Mouse (Mus musculus) thymus, postnatal 36 days (tissue): ENCODE measurements at regions not wholly inside any gene's neighbourhood (a gene's known extent, or its start where the extent isn't known, plus 50 kb on each side); places are given as distances from the start of the nearest gene placed in this dataset.

Experiments
- DNase-seq, 2 experiments: peaks; one replicate each; pipeline ENCODE4 v3.0.0; 2022; ENCODE audit warnings: mixed read lengths in 2 of 2

DNA sequence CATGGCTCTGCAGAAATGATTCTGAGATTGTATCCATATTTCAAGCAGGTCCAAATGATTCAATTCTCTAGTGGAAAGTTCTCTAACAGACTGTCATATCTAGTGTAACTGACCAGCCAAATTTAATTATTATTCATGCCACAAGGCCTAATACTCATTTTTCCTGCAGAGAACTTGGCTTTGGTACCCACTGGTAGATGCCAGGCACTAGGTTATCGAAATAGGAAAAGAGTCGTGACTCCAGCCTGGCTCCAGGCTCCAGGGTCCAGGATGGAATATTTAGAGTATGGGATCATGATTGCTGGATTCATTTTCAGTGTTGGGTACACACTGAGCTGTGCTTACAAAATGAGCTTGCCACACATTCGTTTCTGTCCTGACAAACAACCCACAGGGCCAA is 452.4 kb upstream of the Got2 start:
- no peak for DNase-seq

DNA sequence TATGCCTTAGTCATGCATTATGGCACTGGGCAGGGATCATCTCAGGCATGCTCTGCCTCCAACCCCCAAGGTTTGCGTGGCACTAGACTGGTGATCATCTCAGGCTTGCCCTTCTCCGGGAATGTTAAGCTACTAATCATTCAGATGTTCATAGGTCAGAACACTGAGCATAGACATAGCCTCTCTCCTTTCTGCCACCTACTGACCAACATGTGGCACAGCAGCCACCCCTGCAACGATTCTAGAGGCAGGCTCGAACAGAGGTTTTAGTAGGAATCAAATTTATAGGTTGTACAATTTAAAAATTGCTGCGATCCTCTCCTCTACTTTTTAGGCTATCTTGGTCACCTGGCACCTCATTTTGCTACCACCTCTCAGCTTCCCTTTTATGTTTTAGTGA is 430.0 kb upstream of the Got2 start:
- DNase-seq, result no peak

DNA sequence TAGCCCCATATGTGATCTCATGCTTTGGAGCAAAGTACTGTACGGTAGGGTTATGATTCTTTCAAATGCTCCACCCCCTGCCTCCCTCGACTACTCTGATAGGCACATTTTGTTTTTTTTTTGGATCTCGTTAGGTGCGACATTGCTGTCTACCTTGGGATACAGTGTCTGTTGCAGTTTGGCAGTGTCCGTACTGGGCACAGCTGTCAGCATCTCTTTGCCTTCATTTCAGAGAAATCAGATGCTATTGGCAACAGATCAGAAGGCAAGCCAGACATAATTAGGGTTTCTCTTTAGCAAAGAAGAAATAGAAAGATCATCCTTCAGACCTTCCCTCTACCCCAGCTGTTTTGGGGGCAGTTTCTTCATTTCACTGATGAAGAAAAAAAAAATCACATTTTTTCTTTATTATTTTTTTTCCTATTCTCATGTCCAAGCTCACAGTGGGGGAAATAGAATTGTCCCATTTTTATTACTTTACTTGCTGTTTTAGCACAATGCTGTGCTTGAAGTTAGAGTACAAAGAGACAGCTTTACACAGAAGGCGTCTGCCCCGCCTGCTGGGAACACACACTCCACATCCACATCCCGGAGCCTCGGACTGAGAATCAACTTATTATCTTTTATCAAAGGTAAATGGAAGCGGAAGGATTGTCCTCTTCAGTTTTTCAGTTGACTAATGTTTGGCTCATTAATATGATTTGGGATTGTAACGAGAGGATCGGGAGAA is 420.8 kb upstream of the Got2 start:
- no peak for DNase-seq

DNA sequence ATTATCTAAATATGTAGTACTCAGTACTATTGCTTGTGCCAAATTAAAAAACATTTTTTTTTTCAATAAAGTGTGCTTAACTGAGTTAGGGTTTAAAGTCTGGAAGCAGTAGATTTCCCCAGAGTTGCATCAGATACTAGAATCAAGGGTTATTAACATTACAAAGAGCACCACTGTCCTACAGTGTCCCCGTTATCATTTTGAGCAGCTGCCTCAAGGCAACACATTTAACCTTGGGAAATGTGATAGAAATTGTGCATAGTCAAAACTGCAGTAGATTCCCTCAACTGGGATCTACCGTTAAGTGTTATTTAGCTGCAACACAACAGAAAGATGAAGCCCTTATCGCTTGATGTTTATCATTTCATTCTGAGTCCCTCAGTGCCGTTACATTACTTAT is 408.3 kb upstream of the Got2 start:
- DNase-seq, result no peak

DNA sequence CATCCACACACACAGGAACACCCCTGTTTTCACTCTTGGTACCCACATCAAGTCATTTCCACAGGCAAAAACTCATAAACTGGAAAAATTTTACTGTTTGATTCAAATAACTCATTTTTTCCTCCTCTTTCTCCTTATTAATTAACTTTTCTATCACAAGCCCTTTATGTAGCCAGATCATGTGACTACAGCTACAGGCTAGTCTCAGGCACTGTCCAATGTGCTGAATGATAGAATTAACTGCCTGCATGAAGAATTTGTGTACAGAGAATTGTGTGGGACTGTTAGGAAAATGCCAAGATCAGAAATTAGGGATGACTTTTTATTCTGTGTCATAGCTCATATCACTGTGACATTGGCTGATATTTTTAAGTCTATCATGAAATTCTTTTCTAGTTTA is 402.4 kb upstream of the Got2 start:
- DNase-seq, result no peak

DNA sequence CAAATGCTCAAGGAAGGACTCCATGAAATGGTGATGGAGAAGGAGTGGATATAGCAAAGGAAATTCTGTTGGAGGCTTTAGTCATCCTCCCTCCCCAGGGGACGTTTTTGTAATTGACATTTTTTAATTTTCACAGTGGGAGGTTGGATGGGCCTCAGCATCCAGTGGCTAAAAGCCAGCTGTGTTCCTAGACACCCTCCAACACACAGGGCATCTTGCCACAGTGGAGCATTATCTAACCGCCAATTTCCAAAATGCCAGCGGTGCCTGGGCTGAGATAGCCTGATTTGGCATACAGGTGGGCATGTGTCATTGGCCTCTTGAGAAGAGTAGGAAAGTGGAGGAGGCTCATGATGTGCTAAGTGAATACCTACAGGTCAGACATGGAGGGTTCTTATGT is 401.2 kb upstream of the Got2 start:
- no peak for DNase-seq

DNA sequence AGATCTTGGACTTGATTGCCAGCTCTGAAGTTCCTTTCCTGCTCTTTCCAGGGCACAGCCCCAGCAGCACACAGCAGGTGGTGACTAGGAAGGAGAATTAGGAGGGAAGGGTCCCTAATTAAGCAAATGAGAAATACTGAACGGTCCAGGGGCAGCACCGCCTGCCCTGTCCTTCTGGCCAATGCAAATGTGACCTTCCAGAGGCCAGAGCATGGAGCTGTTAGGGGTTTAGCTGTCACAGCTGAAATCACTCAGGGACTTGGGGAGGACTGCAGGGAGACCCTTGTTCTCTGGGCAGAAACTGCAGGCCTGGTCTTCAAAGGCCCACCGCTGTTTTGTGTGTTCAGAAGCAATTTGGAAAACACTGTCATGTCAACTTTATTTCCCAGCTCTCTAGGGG is 400.2 kb upstream of the Got2 start:
- no peak for DNase-seq

DNA sequence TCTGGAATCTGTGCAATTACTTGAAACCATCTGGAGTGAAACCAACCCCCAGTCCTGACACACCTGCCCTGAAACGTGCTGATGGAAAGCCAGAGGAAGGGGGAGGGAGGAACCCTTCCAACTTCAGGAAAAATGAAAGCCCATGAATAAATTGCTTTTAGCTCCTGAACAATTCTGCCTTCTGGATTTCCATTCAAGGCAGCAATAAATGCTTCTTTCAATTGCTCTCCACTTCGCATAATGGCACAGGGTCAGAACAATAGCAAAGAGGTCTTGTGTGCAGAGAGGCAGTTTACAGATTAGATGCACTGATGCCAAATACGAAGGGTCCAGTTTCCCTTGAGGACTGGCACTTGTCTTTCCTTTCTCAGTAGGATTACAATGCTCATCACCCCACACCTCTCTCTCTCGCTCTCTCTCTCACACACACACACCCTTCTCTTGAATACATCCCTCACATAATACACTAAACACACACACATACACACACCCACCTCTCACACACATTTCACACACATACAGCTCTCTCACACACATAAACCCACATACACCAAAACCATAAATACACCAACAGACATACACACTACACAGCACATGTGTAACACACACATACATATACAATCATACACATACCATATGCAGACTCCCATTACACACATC is 389.3 kb upstream of the Got2 start:
- no peak for DNase-seq

DNA sequence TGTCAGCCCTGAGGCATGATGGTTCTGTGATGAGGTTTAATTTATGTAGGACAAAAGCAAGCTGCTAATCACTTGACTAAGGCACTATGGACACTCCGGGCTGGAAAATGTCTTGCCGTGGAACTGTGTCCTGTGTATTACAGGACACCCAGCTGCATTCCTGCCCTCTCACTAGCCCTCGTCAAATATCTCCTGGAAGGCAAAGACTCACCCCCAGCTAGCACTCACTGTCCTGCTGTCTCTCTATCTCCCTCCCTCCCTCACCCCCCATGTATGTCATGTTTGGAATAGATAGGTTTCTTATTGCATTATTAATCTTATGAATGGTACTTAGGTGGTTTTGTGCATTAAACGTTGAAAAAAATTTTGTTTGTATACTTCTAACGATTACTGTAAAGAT is 388.7 kb upstream of the Got2 start:
- no peak for DNase-seq

DNA sequence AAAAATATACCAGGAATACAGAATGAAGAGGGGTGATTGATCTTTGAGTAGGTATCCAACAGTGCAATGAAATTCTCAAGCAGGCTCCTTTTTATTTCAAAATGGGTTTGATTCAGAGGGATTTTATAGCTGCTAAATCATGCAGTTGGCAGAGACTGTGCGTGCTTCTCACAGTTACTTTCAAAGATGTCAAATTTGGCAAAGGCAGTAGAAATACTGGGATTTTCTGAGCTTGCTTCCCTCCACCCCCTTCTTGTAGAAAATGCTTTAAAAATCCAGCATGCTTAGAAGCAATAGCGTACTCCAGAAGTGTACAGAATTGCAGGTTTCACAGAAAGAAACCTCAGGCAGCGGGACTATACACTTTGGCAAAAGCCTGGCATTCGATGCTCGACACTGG is 367.9 kb upstream of the Got2 start:
- DNase-seq, result no peak

DNA sequence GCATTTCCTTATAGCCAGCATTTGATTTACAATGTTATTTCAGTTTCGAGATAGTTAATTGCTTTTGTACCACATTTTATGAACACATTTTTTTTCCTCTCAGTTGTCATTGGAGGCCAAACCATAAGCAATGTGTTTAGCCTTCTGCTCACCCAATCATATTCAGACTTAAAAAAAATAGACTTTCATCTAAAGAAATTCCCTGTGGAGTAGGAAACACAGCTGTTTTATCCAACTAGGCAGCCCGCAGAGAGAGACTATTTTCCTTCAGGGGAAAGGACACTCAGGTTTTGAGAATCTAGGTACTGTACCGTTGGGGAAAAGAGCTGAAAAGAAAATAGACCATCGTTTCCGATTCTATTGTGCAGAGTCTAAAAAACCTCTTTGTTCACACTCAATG is 367.5 kb upstream of the Got2 start:
- no peak for DNase-seq

DNA sequence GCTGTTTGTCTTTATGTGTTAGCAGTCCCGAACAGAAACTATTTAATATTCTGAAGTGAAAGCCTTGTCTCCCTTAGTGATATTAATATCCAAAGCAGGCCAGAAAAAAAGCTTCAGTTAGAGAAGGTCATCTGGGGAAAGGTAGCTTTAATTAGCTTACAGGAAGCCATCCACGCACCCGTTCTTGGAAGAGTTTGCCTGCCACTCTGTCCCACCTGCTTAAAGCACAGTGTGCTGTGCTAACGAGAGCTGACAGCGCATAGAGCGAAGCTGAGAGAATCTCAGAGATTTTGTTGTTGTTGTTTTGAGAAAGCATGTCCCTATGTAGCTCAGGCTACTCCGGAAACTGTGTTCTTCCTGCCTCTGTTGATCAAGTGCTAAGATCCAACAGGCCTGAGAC is 357.7 kb upstream of the Got2 start:
- no peak for DNase-seq

DNA sequence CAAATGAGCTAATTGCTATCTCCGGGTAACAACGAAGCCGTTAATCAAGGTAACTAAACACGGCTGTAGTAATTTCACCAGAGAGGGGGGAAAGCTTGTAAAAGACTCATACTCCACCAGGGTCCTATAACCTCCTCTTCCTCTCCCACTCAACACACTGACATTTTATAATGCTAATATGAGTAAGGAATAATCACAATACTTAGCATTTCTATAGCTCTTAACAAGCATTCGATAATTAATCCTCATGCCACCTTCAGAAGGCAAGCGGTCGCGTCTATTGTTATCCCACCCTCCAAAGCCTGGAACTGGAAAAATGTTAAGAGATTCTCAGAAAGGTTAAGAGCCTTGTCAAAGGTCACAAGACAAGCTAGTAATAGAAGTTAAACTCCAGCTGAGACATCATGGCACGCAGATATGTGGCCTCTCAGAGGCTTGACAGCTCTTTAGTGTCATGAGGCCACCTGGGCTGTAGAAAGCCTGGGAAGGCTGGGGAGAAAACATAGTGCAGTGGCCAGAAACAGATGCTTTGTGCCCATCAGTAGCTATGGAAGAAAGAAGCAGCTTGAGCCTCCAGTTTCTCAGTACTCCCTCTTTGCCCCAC is 356.3 kb upstream of the Got2 start:
- no peak for DNase-seq

DNA sequence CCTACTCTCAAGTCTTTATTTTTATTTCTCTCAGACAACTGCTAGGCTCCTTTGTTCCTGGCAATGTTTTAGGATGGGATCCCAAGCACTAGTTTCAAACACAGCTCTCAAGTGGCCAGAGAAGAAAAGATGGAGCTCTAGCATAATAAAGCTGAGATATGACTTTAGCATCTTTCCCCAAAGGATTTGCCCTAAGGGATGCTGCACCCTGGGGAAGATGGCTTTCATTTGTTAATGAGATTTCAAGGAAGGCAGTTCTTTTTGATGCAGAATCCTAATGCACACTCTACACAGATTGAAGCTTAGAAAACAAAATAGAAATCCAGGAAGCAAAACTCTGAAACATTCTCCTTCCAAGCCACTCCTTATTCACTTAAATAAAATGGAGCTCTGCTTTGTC is 350.1 kb upstream of the Got2 start:
- no peak for DNase-seq

DNA sequence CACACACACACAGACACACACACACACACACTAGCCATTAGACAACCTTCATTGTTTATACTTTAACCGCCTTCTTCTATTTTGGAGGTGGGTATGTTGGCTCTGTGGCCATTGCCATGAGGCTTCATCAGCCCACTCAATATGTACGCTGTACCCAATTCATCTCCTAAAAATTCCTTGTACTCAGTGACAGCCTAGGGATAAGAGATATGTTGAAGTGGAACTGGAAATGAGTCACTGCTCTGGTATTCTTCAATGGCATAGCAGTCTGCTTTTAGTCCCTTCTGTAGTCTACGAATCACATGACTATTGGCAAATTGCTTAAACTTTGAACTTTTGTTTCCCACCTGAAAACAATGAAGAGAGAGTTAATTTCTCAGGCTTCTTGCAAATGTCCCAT is 349.6 kb upstream of the Got2 start:
- DNase-seq, result no peak

DNA sequence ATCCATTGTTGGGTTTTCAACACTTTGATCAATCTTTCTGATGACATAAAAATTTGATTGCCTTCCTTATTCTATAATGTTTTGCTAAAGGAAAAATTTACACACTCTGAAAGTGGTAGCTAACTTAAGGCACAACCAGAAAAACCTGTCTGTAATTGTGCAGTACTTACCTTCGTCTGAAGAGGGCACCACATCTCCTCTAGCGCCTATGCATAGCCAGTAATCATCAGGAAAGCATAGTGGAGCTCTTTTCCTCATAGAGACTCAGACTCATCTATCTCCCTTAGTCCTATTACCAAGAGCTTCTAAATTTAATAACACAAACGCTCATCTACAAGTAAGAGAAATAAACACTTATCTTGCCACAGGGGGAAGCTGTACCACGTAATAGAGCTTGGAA is 342.1 kb upstream of the Got2 start:
- DNase-seq, result no peak
